Mouse (Mus musculus) CD8-positive naive resting alpha-beta T cell, adult 2 months (primary cell): Measurements from ENCODE around the gene Frmd5.
"Not testable (repeated sequence)": the region's sequence is repeated elsewhere in the genome, so short reads cannot be mapped to it uniquely, and the experiment has no call there.

Experiments used
- DNase-seq, 2 experiments: peaks; one replicate each; pipeline ENCODE4 v3.0.0; 2022; ENCODE audit warnings: low read depth in 2 of 2, low spot score in 2 of 2

Frmd5 gene

GRCm38 (mm10) chr2:121505942-121506882 is 300.7 kb downstream of the Frmd5 start, which contains the start of the genes Mfap1a and Wdr76:
Gene Mfap1a, minus strand, starts transcription at chr2:121506665.
Gene Wdr76, plus strand, starts transcription at chr2:121506723.
- peak; percentile 73 to 82 for DNase-seq

GRCm38 (mm10) chr2:121501550-121501949 is 305.3 kb downstream of the Frmd5 start:
- DNase-seq, result not testable (repeated sequence)
